Mouse (Mus musculus): ENCODE results near the gene Olfr825.

- TF ChIP-seq CTCF (IDR thresholded peaks at IDR 0.05; ENCODE audit: low read depth, low read length), result no peak
- TF ChIP-seq POLR2A (IDR thresholded peaks at IDR 0.05; ENCODE audit: extremely low read depth, insufficient read depth, low read length), result no peak
Measured at GRCm38 (mm10) chr10:130166666-130167065, at the start of gene Olfr825.

All from liver, adult 2 months (tissue).